Mouse (Mus musculus): ENCODE results near the gene Aff3.

DNA sequence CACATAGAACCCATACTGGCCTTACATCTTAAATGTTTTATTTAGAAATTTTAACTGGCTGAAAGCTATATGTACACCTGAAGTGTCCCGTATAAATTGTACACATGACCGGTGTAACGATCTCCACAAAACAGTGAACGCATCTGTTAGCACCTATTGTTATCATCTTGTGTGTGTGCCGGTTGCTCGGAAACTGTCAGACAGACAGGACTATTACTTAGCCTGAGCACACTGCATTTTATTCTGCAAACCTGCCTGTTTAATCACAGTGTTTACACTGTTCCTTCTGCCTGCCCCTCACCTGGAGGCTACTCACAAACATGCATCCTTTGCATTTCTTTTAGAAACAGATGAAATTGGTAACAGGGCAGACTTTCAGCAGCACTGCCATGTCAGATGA lies 241.8 kb downstream of the Aff3 start:
- TF ChIP-seq CTCF (IDR thresholded peaks at IDR 0.05; ENCODE audit: low read depth) = no peak
- TF ChIP-seq EP300 (IDR thresholded peaks at IDR 0.05; ENCODE audit: low read depth) = no peak
